Mouse (Mus musculus): ENCODE data around the gene Chil5. TPM values are rescaled to one million over a fixed set of nuclear protein-coding genes. Genes with fewer than 3 reads are reported as not detected.

The Chil5 gene
- polyA plus RNA-seq, 1 experiment from 2014 or later, result not detected

- H3K27ac ChIP-seq (ENCODE audit: low read depth, low read length), result no peak within 1 kb of the TSS
- H3K4me3 ChIP-seq (ENCODE audit: low read depth, low read length), result no peak within 1 kb of the TSS
- no peaks in the 10 kb centered on the region for H3K4me1 ChIP-seq (replicated peaks; ENCODE audit: control insufficient read depth, insufficient read depth, low read length)
- no peak within 1 kb of the TSS for H3K9ac ChIP-seq (ENCODE audit: low read depth, low read length)
- H3K9me3 ChIP-seq (ENCODE audit: control insufficient read depth, low read length), result no peaks in the 10 kb centered on the region
- DNase-seq (ENCODE audit: low spot score) (no peak), ATAC-seq (replicated peaks; ENCODE audit: low FRiP score) (no peak)
- no peak within 1 kb of the TSS for H3K4me2 ChIP-seq
- H3K27me3 ChIP-seq (replicated peaks; ENCODE audit: control insufficient read depth, insufficient read depth, low read length), result no peaks in the 10 kb centered on the region
- WGBS, result 78% methylated on average over 3 of the region's 3 CpGs
- peaks cover 4% of the 10 kb centered on the region; the same call in 1 of the 2 replicates for H3K36me3 ChIP-seq (ENCODE audit: control insufficient read depth, insufficient read depth, low read length)
These were observed 59.2 kb downstream of the Chil5 start, which contains the start of gene Ovgp1 for GRCm38 (mm10) chr3:105973411-105973810. Gene Ovgp1 (plus strand): TSS chr3:105973711.

DNA sequence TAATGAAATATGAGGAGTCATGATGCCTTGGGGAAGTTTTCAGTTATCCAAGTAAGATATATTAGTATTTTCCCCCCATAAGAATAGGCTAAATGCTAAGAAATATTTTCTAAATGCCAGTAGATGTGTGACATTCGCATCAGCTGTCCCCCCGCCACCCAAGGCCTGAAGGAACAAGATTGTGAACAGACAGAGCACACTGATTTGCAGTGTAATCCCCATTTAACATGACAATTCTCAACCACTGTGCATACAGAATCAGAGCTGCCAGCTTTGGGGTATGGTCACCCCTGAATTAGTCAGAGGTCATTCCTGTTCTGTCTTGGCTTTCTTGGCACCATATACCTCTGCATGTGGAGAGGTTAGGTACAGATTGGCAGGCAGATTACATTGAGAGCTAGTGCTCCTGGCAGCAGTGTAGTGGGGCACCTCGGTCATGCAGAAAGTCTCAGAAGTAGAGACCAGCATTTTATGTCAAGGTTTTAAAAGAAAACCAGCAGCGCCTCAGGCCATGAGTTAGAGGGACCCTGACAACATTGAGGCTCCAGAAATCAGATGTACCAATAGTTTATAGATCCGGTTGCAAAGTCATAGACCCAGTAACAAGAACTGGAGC lies 60.7 kb downstream of the Chil5 start:
- Histone ChIP-seq H3K36me3 (ENCODE audit: control insufficient read depth, insufficient read depth, low read length) (peaks cover 14% of the 10 kb centered on the region; the same call in 1 of the 2 replicates), H3K9me3 (ENCODE audit: control insufficient read depth, low read length) (no peaks in the 10 kb centered on the region), H3K4me1 (replicated peaks; ENCODE audit: control insufficient read depth, insufficient read depth, low read length) (no peaks in the 10 kb centered on the region), H3K4me3 (ENCODE audit: low read depth, low read length) (no peak overlapping the region), H3K9ac (ENCODE audit: low read depth, low read length) (no peak overlapping the region), H3K4me2 (no peak overlapping the region), H3K27ac (ENCODE audit: low read depth, low read length) (no peak overlapping the region), H3K27me3 (replicated peaks; ENCODE audit: control insufficient read depth, insufficient read depth, low read length) (no peaks in the 10 kb centered on the region)
- no peak for ATAC-seq (replicated peaks; ENCODE audit: low FRiP score)
- 69% methylated on average over 5 of the region's 5 CpGs for WGBS
- no peak for DNase-seq (ENCODE audit: low spot score)

Other genes with a start within 250 kb of the Chil5 start
- 114 and 121 TPM in 2 replicates for gene Rap1a, start 231.5 kb downstream of the Chil5 start, polyA plus RNA-seq (2014; fragmentation: Nextera tagmentation; extraction: Ambion mirVana)
- gene Adora3, start 162.0 kb downstream of the Chil5 start, polyA plus RNA-seq (2014; fragmentation: Nextera tagmentation; extraction: Ambion mirVana), result 0.36 and 0.92 TPM in 2 replicates
- 0.26 and 0.27 TPM in 2 replicates for gene Tmigd3, start 161.9 kb downstream of the Chil5 start, polyA plus RNA-seq (2014; fragmentation: Nextera tagmentation; extraction: Ambion mirVana)
- 5.6 and 5.9 TPM in 2 replicates for gene I830077J02Rik, start 100.2 kb downstream of the Chil5 start, polyA plus RNA-seq (2014; fragmentation: Nextera tagmentation; extraction: Ambion mirVana)
- 154 and 167 TPM in 2 replicates for gene Wdr77, start 73.4 kb downstream of the Chil5 start, polyA plus RNA-seq (2014; fragmentation: Nextera tagmentation; extraction: Ambion mirVana)
- 499 and 512 TPM in 2 replicates for gene Atp5f1, start 72.7 kb downstream of the Chil5 start, polyA plus RNA-seq (2014; fragmentation: Nextera tagmentation; extraction: Ambion mirVana)
- 1.0 and 1.7 TPM in 2 replicates for gene Ovgp1, start 59.1 kb downstream of the Chil5 start, polyA plus RNA-seq (2014; fragmentation: Nextera tagmentation; extraction: Ambion mirVana)
- not detected in 2 replicates for gene Pifo, start 18.2 kb downstream of the Chil5 start, polyA plus RNA-seq (2014; fragmentation: Nextera tagmentation; extraction: Ambion mirVana)
- not detected in 2 replicates for gene Chia1, start 80.4 kb upstream of the Chil5 start, polyA plus RNA-seq (2014; fragmentation: Nextera tagmentation; extraction: Ambion mirVana)
- not detected in 2 replicates for gene Chil3, start 134.8 kb upstream of the Chil5 start, polyA plus RNA-seq (2014; fragmentation: Nextera tagmentation; extraction: Ambion mirVana)
- gene Chil4, start 186.7 kb upstream of the Chil5 start, polyA plus RNA-seq (2014; fragmentation: Nextera tagmentation; extraction: Ambion mirVana), result not detected in 2 replicates